Mouse (Mus musculus) small intestine, adult 10 weeks (tissue): ENCODE measurements around the gene Ly6g5b. TPM values are rescaled to one million over a fixed set of nuclear protein-coding genes. Genes with fewer than 3 reads are reported as not detected.

ENCODE experiments used
- polyA plus RNA-seq: library from polyadenylated mRNA; stranded (reverse); fragments of 350-450 nt; fragmentation: Illumina TruSeq; extraction: RNeasy Lipid Tissue Mini Kit (QIAGEN cat#74804); gene quantifications from one replicate; pipeline ENCODE4 v1.2.3, GENCODE M21; 2014; ENCODE audit warnings: low replicate concordance

The Ly6g5b gene
- polyA plus RNA-seq, result not detected

DNA sequence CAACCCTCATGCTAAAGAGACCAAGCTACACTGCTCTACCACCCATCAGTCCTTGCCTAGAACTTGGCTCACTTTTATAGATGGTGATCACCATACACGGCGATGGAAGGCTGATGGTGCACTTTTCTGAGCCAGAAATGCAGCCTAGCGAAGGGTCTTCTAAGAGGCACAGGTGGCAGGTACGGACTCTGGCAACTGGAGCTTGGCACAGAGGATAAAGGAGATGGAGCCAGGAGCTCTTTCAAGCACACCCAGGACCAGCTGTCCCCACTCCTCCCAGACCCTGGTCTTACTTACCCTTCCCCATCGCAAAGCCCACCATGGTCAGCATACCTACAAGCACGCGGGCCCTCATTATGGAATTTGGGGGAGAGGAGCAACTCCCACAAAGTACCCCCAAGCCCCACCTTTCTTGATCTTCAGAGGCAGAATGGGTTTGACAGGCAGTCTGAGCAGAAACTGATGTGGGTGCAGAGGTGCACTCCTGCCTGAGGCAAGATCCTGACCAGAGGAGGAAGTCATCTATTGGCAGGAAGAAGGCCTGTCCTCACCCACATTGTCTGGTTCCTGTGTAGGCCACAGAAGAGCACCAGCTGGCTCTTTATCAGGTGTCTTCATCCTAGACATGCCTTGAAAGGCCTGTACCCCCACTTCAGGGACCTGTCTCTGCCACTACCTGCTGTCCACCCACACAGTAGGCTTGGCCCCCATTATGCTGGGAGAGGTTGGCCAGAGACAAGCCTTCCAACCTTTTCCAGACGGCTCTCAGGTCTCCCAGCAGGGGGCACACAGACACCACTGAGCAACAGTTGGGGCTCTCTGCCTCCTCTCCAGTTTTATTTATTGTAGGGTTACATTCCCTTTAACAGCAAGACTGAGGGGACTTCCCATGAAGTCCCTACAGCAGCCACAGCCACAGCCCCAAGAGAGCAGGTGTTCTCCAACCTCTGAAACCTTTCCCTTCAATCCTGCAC lies at the start of gene Ly6g5b:
Gene Ly6g5b, minus strand, starts transcription at position 383 of the 974 bp plus-strand sequence.

GRCm38 (mm10) chr17:35134801-35135590 lies 19.8 kb upstream of the Ly6g5b start, which contains the start of gene Bag6:
TSS of gene Bag6 (plus strand) at chr17:35135178.

GRCm38 (mm10) chr17:35131500-35132173 lies 16.4 kb upstream of the Ly6g5b start, which contains the start of gene Apom:
TSS of gene Apom (minus strand) at chr17:35132050.

DNA sequence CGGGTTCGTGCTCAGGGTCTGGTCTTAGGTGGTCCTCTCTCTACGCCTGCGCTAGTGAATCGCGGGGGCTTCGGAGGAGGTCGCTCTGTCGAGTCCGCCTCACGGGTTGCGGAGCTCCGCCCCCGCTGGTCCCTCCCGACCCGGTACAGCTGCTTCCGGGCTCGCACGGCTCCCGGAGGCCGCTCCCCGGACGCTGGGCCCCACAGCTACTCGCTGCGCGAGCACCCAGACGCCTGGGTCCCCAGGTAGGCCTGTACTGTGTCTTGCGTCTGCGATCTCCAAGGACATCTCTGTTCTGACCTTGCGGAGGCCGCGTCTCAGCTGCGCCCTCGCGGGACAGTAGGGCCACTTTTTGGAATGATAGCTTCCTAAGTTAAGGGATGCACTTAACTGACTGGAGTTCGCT lies 11.0 kb upstream of the Ly6g5b start, which contains the start of gene D17H6S53E:
Gene D17H6S53E, plus strand, starts transcription at position 168 of the 406 bp plus-strand sequence.

GRCm38 (mm10) chr17:35121871-35122303 lies 6.7 kb upstream of the Ly6g5b start, which contains the start of gene Csnk2b:
TSS of gene Csnk2b (minus strand) at chr17:35122053.

GRCm38 (mm10) chr17:35121143-35121799 lies 6.0 kb upstream of the Ly6g5b start, which contains the start of gene Gpank1:
TSS of gene Gpank1 (plus strand) at chr17:35121455.

DNA sequence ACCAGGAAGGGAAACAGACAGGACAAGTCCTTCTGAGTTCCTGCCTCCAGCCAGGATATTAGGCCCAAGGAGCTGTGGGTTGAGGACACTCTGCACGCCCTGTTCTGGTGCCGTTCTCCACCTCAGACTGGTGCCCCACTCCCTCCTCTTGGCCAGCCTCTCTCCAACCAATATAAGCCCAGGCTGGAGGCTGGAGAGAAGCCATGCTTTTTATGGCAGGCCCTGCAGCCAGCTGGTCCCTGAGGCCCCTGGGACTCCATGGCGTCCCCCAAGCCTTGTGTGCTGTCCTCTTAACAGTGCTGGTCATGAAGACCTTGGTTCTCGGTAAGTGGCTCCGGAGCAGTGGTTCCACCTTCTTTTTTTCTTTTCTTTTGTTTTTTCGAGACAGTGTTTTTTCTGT lies 7.1 kb downstream of the Ly6g5b start, which contains the start of gene Ly6g5c:
Gene Ly6g5c, plus strand, starts transcription at position 183 of the 400 bp plus-strand sequence.

GRCm38 (mm10) chr17:35088825-35089644 lies 26.2 kb downstream of the Ly6g5b start, which contains the start of gene Abhd16a:
TSS of gene Abhd16a (plus strand) at chr17:35089263.

DNA sequence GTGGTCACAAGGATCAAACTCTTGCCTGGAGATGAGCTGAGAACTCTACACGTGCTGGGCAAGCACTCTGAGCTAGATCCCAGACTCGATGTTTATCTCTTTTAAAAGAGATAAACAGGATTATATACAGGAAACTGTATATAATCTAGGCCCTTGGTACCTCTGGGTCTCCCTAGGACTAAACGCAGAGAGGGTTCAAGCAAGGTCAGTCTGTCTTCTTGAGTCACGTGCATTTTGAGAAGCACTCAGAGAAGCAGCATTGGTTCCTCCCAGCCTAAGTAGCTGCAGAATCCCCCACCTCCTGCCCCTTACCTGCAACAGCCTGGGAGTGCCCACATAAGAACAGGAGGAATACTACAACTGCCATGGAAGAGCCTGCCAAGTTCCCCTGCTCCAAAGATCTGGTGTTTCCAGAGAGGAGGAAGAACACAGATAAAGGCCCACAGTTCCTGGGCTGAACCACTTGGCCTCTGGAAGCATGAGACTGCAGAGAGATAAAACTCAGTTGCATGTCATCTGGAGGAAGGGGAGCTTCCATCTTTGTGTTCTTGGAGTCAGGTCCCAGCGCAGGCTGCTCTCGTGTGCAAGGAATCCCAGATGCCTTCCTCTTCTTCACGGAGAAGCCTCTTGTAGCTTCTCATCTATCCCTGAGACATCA lies 29.9 kb downstream of the Ly6g5b start, which contains the start of gene Ly6g6f:
Gene Ly6g6f, minus strand, starts transcription at position 403 of the 658 bp plus-strand sequence.

DNA sequence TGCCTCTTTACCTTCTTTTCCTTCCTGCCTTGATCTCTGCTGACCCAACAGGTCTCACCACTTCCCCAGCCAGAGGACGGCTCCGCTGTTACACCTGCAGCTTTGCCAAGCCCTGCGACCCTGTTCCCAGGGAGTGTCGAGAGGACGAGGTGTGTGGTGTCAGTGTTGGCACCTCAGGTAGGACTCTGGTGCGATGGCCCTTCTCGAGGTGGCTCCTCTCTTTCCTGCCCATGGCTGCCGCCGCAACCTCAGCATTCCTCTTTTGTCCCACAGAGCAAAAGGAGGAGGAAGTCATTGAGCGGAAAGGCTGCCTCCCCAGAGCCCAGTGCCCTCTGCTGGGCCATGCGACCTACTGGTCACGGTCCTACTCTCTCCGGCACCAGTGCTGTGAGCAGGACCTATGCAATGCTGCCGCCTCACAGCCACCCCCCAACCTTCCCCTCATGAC lies 37.4 kb downstream of the Ly6g5b start, which contains the start of gene Ly6g6d:
Gene Ly6g6d, minus strand, starts transcription at position 280 of the 448 bp plus-strand sequence.

GRCm38 (mm10) chr17:35076507-35077176 lies 38.6 kb downstream of the Ly6g5b start, which contains the start of gene Ly6g6e:
TSS of gene Ly6g6e (plus strand) at chr17:35076902.

GRCm38 (mm10) chr17:35066084-35066483 lies 49.1 kb downstream of the Ly6g5b start, which contains the start of gene Mpig6b:
TSS of gene Mpig6b (minus strand) at chr17:35066184.

DNA sequence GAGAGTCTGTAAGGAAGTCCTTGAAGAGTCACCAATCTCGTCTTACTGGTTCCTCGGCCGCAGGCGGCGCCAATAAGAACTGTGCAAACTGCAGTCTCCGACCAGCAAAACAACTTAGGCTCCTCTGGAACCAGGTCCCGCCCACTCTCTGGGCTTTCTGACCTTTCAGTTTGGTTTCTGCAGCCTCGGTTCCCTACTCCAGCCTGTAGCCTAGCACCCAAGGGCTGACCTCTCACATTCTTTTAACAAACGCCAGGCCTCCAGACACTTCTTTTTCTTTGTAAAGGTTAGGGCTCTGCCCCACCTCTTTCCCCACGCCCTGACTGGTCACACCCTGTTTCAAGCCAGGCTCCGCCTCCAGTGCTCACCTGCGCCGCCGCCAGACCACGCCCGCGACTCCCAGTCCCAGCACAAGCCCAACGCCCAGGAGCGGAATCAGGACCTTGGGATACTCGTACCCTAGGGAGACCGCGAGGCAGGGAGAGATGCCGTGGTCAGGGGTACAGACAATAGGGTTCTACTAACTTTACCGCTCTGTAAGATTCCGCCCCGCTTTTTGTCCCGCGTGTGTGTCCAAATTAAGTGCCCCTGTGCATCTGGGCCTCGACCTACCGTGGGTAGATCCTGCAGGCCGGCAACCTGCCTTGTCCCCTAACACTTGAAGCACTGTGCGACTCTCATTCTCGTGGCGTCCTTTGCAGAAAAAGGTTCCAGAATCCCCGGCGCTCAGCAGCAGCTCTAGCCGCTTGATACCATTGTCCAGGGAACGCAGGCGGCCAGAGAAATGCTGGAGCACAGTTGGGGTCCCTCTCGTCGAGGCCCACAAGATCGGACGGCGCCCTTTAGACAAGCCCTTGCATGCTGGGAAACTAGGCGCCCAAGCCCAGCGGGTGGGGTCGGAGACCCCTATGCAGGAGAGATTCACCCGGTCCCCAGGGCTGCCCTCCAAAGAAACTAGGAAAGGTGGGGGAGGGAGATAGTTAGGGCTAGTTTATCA lies 50.0 kb downstream of the Ly6g5b start, which contains the start of gene Ly6g6c:
Gene Ly6g6c, plus strand, starts transcription at position 438 of the 997 bp plus-strand sequence.

